Mouse (Mus musculus) CH12F3 (cell line): ENCODE data around the gene Nsmce1.
"Not testable (repeated sequence)": the region's sequence is repeated elsewhere in the genome, so short reads cannot be mapped to it uniquely, and the experiment has no call there.

Experiments
- in situ Hi-C: fragments of 300-500 bp; cut with MboI; formaldehyde crosslinking; loops from 2 replicates; pipeline ENCODE4 v1.14.3; 2020; ENCODE audit warnings: low sequenced_read_pairs

Nsmce1 gene

DNA sequence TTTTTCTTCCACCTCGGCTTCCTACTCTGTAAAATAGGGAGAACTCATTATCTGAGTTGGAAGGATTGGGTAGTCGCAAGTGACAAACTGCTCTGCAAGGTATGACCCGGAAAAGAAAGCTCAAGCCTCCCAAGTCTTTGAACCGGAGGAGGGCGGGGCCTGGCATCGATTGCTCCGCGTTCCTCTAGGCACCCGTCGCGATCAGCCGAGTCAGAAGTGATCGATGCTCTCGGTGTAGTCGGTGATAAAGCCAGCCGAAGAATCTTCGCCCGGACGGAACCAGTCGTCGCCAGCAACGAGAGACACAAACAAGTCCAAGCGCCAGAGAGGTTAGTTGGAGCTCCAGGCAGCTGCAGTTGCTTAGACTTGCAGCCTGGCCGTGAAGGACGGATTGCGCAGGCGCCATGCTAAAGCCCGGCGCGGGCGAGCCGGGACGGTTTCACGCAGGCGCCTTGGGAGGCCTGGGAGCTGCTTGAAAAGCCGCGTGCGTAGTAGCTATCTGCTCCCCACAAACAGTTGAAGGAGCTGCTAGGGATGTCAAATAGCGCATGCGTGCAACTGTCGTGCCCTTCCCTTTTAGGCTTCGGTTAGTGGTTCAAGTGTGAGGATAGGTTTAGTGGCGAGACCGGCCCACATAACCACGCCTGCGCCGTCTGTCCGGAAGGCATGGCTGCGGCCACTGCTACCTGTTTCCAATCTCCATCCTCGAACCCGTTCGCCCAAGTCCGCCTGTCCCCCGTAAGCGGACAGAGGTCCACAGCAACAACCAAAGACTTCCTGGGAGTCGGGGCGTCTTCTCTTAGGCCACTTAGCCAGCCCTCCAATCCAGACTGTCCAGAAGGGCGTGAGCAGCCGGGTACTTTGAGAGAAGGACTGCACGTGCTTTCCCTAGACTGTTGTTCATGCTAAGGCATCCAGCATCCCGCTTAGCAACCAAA, 46.7 kb downstream of the Nsmce1 start, which contains the start of gene Kdm8:
TSS of gene Kdm8 (plus strand) at position 213 of the 938 bp plus-strand sequence.
- in situ Hi-C loops = no loop called here

DNA sequence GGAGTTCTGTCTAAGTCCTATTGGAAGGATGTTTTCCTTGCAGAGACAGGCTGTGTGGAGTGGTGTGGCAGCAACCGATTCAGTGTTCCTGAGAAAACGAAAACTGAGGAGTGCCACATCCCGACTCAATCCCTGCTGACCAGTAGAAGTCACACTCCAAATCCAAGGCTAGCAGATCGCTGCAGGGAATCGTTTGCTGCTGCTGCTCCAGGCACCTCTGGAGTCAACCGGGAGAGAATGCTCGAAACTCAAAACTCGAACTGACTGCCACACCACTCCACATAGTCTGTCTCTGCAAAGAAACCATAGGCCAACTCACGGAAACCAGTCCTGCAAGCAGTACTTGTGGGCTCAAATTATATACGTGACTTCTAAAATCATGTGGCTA, 47.3 kb downstream of the Nsmce1 start:
- in situ Hi-C loops = no loop called here

DNA sequence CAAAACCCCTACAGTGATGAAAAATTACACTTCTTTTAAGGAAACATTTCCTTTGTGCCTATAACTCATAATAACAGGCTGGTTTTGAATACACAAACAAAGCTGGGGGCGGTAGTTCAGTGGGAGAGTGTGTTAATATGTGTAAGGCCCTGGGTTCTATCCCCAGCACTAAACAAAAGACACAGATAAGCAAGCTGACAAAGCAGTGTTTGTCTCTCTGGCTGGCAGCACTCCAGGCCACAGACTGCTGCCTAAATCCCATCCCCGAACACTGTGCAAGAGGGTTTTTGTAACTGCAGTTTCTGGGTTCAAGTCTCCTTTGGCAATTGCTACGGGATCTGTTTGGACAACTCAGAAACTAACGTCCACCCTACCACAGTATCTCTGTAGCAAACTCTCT, 49.1 kb downstream of the Nsmce1 start:
- in situ Hi-C loops = no loop called here

DNA sequence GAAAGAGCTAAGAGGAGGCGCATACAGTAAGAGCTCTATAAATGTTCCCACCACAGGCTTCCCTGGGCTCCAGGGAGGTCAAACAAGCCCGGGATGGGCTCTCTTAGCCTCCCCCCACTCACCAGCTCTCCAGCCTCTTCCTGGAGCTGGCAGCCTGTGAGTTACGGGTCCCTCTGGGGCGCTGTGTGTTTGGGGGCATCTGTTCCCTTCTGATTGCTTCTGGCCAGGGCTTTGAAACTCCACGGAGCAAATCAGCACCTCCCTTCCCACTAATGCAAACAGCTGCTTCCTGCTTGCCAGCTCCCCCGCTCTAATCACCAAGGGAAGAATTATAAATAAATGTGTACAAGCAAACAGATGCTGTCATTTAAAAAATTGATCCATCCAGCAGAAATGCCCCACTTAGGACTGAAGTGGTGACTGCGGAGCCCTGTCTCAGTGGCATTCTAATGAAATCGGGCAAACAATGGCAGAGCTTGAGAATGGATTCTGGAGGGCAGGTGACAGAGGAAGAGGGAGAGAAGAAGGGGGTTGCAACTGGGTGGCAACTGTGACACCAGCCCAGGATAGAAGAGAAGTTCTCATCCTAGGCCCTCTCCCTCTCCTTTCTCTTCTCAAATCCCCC, 56.6 kb downstream of the Nsmce1 start:
- in situ Hi-C loops = no loop called here

GRCm38 (mm10) chr7:125433874-125434273, 57.5 kb downstream of the Nsmce1 start:
- in situ Hi-C loops = no loop called here

- in situ Hi-C loops = no loop called here
Measured at GRCm38 (mm10) chr7:125430170-125430842, 61.1 kb downstream of the Nsmce1 start.

DNA sequence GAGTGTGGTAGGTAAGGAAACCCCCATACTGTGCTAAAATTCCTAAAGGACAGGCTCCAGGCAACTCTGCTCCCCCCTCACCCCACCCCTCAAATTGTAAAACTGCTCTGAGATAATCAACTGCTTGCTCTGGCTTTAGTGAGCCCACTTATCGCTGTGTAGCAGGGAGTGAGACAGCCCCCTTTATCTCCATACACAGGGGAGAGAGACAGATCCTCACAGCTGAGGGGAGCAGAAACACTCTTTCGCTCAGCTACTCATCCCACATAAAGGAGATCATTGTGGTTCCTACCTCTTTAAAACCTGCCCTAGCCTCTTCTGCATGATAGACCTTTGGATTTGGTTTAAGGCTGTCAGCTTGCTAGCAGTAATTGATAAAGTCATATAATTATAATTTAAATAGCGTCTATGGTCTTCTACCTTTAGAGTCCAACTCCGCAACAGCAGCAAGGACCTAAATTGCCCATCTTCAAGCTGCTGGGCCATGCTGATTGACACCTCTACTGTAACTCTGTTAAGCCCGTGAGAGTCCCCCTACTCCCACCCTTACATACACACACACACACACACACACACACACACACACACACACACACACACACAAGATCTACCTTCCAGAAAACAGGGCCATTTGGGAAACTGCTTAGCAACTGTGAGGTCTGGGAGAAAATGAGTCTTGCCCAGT, 62.4 kb downstream of the Nsmce1 start:
- in situ Hi-C loops = not testable (repeated sequence)

GRCm38 (mm10) chr7:125428381-125428780, 63.0 kb downstream of the Nsmce1 start:
- in situ Hi-C loops = no loop called here

DNA sequence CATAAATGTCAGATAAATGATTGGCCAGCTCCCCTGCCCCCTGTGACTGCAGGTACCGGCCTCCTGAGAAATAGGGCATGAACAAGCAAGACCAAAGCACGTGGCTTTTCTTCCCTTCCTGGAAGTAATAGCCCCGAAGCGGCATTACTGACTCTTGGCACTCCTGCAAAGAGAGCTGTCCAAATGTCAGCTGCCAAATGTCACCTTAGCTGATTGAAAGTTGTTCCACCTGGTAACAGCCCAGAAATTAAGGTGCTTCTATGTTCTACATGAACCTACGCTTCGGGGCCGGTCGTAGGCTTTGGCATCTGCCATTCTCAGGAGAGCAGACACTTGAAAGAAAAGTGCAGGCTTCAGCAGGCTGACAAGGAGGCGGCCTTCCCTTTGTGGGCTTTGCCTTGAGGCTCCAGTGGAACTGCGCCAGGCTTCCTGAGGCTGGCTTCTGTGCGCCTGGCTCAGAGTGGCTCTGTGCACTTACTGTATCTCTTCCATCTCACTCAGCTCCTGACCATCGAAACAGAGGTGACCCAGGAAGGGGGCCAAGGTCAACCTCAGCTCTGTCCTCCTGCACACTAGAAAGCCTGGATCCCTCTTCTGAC, 63.8 kb downstream of the Nsmce1 start:
- in situ Hi-C loops = no loop called here

DNA sequence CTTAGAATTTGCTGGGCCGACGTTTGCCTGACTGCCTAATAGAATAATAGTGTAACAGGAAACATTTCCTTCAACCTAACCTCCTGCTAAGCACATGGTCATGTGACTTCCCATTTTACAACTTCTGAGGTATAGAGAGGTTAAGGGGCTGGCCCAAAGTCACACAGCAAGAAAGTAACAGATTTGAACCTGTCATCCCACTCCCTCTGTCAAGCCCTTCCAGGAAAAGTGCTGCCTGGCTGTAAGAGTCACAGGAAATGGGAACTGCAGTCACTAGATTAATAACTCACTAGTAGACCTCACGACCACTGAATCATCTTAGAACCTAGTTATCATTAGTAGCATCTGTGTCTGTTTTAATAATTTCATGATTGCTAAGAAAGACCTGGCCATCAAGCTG, 68.3 kb downstream of the Nsmce1 start:
- in situ Hi-C loops = no loop called here

DNA sequence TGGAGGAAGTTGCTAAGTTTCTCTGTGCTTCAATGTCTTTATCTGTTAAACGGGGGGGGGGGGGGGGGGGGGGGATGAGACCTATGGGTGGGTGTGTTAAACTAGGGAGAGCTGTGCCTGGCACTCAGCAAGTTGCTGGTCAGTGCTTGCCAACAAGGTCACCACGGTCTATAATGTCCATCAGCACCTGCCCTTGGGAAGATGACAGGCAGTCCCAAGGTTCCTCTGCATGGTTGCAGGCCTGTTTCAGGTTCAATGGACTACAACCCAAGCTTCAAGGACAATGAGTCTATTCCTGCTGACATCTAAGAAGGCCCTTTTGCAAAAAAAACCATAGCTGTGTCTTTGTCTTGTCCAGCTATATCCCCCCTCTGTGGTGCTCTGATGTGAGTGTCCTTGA, 69.5 kb downstream of the Nsmce1 start:
- in situ Hi-C loops = no loop called here

DNA sequence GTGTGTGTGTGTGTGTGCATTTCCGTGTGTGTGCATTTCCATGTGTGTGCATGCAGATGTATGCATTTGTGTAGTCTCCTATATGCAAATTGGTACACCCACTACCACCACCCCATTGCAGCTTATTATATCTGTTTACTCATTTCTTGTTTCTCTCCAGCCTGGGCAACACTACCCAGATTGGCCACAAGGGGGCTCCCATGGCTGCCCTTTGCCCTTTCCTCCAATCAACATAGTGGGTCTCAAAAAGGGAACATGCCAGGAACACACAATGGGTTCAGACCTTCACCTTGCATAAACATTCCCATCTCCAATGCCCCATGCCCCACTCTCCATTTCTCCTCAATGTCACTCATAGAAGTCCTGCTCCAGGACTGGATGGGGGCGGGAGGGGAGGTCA, 71.2 kb downstream of the Nsmce1 start:
- in situ Hi-C loops = no loop called here

DNA sequence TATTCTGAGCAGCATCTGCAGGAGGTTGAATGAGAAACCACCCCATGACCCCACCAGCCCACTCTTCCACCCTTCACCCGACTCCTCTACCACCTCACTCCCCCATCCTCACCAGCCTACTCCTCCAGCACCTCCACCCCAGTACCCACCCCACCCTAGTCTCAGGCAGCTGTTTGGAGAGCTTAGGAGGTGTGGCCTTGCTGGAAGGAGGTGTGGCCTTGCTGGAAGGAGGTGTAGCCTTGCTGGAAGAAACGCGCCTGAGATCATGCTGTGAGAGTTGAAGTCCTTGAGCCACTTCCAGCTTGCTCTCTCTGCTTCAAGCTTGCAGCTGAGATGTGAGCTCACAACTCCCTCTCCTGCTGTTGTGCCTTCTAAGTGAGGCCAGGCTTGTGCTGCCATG, 73.0 kb downstream of the Nsmce1 start:
- in situ Hi-C loops = no loop called here
